Mouse (Mus musculus) cerebellum, adult 9-11 months (tissue): Measurements from ENCODE around the gene P4htm.

ENCODE experiments used
- DNase-seq: peaks from one replicate; pipeline ENCODE4 v3.0.0; 2022

Gene P4htm

GRCm38 (mm10) chr9:108577025-108577424 is 20.4 kb downstream of the P4htm start:
- DNase-seq, result peak; percentile 29

- DNase-seq, result no peak
Observed at GRCm38 (mm10) chr9:108575321-108576297, 21.9 kb downstream of the P4htm start.

- no peak for DNase-seq
Observed at GRCm38 (mm10) chr9:108574921-108575320, 22.5 kb downstream of the P4htm start.

GRCm38 (mm10) chr9:108573774-108574690 is 23.4 kb downstream of the P4htm start:
- peak; percentile 67 for DNase-seq

- peak; percentile 23 for DNase-seq
Observed at GRCm38 (mm10) chr9:108572321-108572720, 25.1 kb downstream of the P4htm start.

- peak; percentile 38 for DNase-seq
Observed at GRCm38 (mm10) chr9:108571401-108571973, 26.0 kb downstream of the P4htm start.

- peak; percentile 74 for DNase-seq
Observed at GRCm38 (mm10) chr9:108570207-108570896, 27.1 kb downstream of the P4htm start.

GRCm38 (mm10) chr9:108569381-108570206 is 27.9 kb downstream of the P4htm start, which contains the start of gene Dalrd3:
Gene Dalrd3 (plus strand): TSS chr9:108569886.
- peak; percentile 93 for DNase-seq

- peak; percentile 56 for DNase-seq
Observed at GRCm38 (mm10) chr9:108568511-108568921, 29.0 kb downstream of the P4htm start.

- DNase-seq, result no peak
Observed at GRCm38 (mm10) chr9:108567931-108568419, 29.5 kb downstream of the P4htm start.

- peak; percentile 96 for DNase-seq
Observed at GRCm38 (mm10) chr9:108566815-108567776, 30.4 kb downstream of the P4htm start, which contains the start of gene Ndufaf3. Gene Ndufaf3 (minus strand): TSS chr9:108567434.

- DNase-seq, result peak; percentile 46
Observed at GRCm38 (mm10) chr9:108565881-108566814, 31.3 kb downstream of the P4htm start.

GRCm38 (mm10) chr9:108564131-108564530 is 33.3 kb downstream of the P4htm start:
- DNase-seq, result no peak

- DNase-seq, result peak; percentile 42
Observed at GRCm38 (mm10) chr9:108563671-108564070, 33.8 kb downstream of the P4htm start.

- DNase-seq, result peak; percentile 94
Observed at GRCm38 (mm10) chr9:108560227-108560841, 37.1 kb downstream of the P4htm start, which contains the start of gene Impdh2. Gene Impdh2 (plus strand): TSS chr9:108560286.

- DNase-seq, result peak; percentile 17
Observed at GRCm38 (mm10) chr9:108559169-108559568, 38.3 kb downstream of the P4htm start.

- no peak for DNase-seq
Observed at GRCm38 (mm10) chr9:108546875-108547274, 50.6 kb downstream of the P4htm start.

GRCm38 (mm10) chr9:108545986-108546385 is 51.5 kb downstream of the P4htm start:
- DNase-seq, result no peak
